Mouse (Mus musculus) hindlimb bud, embryonic 11.5 days (tissue): ENCODE measurements at regions not wholly inside any gene's neighbourhood (a gene's known extent, or its start where the extent isn't known, plus 50 kb on each side); places are given as distances from the start of the nearest gene placed in this dataset.

ENCODE experiments used
- DNase-seq: peaks from one replicate; pipeline ENCODE4 v3.0.0-alpha.2; 2012; ENCODE audit warnings: low read depth, low spot score; ENCODE audit errors: extremely low spot score

DNA sequence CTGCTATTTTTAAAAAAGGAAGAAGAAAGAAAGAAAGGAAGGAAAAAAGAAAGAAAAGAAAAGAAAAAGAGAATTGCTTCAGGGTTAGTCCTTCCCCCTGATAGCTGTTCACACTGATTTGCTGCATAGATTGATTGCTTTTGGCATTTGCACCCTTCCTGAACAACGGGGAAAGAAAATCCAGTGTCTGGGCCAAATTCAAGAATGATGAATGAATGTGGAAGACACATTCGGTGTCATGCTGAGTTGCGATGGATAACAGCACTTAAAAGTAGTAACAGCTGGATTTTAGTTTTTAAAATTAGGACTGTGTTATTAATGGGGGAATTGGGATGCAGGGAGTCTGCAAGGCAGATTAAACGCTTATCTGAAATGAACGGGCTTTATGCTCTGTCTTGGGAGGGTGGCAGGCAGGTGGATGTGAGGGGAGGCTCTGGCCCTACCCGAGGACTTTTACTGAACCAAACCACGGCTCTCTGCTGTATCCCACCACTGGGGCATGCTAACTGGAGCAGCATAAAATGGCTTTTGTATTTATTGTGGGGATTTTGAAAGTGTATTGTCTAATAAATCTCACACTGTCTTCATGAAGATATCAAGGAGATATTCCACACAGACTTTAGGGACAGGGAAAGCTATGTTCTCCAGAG is 114.4 kb downstream of the Lca5 start:
- no peak for DNase-seq

DNA sequence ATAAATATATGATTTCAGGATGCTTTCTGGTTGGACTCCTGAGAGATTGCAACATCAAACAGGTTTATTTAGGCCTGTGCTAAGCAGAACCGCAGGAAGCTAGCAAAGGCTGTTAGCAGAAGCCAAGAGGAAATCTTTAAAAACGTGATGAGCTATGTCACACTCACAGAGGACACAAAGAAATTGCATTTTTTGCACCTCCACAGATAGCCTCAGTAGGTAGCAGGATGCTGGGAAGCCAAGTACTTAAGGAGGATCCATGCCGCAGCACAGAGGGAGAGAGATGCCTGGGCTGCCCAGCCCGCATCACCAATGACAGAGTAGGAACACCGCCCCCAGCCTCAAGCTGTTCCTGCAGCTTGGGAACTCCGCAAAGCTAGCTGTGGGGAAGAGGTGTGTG is 115.0 kb downstream of the Lca5 start:
- DNase-seq = no peak

GRCm38 (mm10) chr9:83324336-83324735 is 116.6 kb downstream of the Lca5 start:
- DNase-seq = no peak

- DNase-seq = no peak
These were observed 117.8 kb downstream of the Lca5 start for GRCm38 (mm10) chr9:83322991-83323583.

- DNase-seq = no peak
These were observed 119.1 kb downstream of the Lca5 start for GRCm38 (mm10) chr9:83321793-83322192.

- DNase-seq = no peak
These were observed 120.1 kb downstream of the Lca5 start for GRCm38 (mm10) chr9:83320834-83321233.

- no peak for DNase-seq
These were observed 124.1 kb downstream of the Lca5 start for GRCm38 (mm10) chr9:83316818-83317162.

GRCm38 (mm10) chr9:83315941-83316817 is 124.7 kb downstream of the Lca5 start:
- no peak for DNase-seq

GRCm38 (mm10) chr9:83308771-83309170 is 132.2 kb downstream of the Lca5 start:
- peak; percentile 42 for DNase-seq

- no peak for DNase-seq
These were observed 132.8 kb downstream of the Lca5 start for GRCm38 (mm10) chr9:83308092-83308491.

- no peak for DNase-seq
These were observed 133.5 kb downstream of the Lca5 start for GRCm38 (mm10) chr9:83307349-83307938.

- no peak for DNase-seq
These were observed 136.0 kb downstream of the Lca5 start for GRCm38 (mm10) chr9:83304925-83305324.

- no peak for DNase-seq
These were observed 140.4 kb downstream of the Lca5 start for GRCm38 (mm10) chr9:83300500-83300899.

- no peak for DNase-seq
These were observed 140.9 kb downstream of the Lca5 start for GRCm38 (mm10) chr9:83300044-83300443.

- DNase-seq = no peak
These were observed 141.3 kb downstream of the Lca5 start for GRCm38 (mm10) chr9:83299623-83300022.

DNA sequence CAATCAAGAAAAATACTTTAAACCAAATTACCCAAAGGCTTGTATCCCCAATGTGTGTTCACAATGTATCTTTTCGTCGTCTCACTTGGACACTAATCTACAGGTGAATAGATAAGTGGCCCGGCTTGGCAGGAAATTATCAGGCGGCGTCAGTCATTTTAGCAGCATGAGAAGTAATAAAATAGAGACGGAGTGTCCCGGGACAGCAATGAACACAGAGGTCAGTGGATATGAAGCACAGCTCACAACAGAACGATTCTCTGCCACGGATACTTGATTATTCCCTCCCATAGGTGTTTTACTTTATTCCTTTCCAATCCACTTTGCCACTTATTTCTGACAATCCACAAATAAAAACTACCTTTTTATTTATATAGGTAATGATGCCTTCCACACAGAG is 145.5 kb downstream of the Lca5 start:
- no peak for DNase-seq

GRCm38 (mm10) chr9:83294441-83294840 is 146.5 kb downstream of the Lca5 start:
- DNase-seq = no peak

DNA sequence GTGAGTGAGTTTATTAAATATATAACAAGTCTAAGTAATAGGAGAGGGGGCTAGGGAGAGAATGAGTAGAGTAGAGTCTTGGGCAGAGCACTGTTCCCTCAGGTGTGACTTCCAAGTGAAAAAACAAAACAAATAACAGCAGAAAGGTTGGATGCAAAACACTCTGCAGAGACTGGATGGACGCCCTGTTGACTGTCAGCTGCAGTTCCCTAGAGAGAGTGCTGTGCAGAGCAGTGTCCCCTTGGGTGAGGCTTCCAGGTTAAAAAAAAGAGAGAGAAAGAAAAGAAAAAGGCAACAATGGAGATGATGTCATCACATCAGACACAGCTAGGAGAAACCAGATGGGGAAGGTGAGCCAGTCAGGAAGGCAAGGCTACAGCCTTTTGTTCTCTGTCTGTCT is 137.6 kb upstream of the Hmgn3 start:
- no peak for DNase-seq

GRCm38 (mm10) chr9:83283662-83284061 is 137.2 kb upstream of the Hmgn3 start:
- no peak for DNase-seq

GRCm38 (mm10) chr9:83283249-83283648 is 136.8 kb upstream of the Hmgn3 start:
- DNase-seq = no peak

- DNase-seq = no peak
These were observed 131.3 kb upstream of the Hmgn3 start for GRCm38 (mm10) chr9:83277791-83278190.

GRCm38 (mm10) chr9:83277356-83277755 is 130.9 kb upstream of the Hmgn3 start:
- DNase-seq = no peak
